Mouse (Mus musculus) cerebellum, adult 9-10 months (tissue): ENCODE measurements at regions not wholly inside any gene's neighbourhood (a gene's known extent, or its start where the extent isn't known, plus 50 kb on each side); places are given as distances from the start of the nearest gene placed in this dataset.

Experiments
- DNase-seq: peaks from one replicate; pipeline ENCODE4 v3.0.0; 2022

DNA sequence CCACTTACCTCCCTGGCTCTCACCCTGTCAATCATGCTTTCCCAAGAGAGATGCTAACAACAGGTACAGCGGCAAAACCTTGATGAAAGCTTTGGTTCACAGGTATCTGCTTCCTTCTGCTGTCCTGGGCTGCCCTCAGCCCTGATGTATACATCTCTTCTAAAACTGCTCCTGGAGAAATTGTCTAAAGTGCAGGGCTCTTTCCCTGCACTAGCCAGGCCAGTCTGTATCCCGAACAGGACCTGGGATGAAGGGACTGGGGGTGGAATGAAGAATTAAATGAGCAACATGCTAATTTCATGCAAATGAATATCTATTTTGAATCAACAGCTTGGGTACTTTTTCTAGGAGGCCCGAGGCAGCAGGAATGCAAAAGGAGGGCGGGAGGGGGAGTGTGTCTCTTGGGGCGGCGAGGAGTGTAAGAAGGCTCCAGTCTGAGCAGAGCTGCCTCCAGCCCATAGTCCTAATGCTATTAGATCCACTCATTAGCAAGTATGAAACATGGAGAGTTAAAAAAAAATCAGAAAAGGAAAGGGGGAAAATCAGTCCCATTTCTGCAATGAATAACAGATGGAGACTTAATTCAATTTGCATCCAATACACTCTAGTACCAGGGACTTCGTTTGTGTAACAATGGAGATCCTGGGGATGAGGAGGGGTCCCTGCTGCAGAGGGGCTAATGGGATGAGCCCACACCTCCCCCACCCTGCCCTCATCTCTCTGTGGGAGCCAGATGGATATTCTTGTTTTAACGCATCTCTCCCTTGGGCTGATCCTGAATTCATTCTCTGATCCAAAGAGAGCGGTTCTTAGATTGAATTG lies 137.0 kb upstream of the Ncam1 start:
- no peak for DNase-seq

DNA sequence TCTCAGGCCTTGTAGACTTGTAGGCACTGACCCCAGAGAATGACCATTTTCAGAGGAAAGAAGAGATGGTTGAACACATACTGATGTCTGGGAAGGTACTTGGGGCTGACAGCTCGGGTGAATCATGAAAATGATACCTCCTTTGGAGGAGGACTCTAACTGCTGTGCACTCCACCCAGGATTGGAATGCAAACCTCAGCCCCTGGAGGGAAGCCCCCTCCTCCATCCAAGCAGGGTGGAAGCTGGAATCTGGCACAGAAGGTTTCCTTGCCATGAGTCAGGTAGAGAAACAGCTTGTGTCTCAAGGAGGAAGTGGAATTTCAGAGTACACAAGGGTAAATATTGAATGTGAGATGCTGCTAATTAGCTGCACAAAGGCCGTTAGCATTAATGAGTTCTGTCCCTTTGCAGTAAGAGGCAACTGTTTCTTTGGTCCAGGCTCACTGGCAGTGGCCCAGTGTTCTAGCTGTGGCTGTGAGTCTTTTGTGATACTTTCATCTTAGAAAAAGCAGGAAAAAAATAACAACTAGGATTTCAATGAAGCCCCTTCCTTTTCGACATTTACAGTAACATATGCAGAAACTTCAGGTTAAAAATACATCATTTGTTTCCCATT lies 129.4 kb upstream of the Ncam1 start:
- DNase-seq = no peak

DNA sequence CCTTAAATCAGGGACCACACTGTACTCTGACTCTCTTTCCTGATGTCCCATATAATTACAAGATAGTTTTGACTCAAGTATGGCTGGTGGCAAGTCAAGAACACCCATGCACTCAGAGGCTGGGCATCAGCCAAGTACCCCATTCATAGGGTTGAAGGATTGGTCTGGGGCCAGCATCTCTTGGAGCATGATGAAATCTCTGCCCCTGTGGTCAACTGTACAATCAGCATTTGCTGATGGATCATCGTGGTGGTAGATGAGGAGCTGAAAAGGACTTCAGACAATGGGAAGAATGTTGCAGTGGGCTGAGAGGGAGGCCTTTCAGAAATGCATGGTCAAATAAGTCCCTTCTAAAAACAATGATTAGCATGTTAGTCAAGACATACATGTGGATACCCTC lies 128.6 kb upstream of the Ncam1 start:
- no peak for DNase-seq

DNA sequence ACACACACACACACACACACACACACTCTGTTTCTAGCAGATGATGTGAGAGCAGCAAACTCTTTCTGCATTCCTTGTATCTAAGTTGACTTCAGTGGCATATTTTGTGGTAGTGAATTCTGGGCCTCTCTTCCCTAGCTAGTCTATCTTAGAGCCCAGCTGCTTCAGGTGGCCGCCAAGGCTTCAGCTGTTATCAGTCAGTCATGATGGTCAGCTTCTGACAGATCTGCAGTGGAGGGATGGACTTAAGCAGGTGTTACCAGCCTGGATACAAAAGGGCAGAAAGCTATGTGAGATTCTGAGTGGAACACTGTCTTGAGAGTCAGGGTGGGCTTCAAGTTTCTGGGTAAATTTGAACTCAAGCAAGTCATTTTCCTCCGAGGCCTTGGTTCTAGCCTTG lies 127.1 kb upstream of the Ncam1 start:
- DNase-seq = no peak

DNA sequence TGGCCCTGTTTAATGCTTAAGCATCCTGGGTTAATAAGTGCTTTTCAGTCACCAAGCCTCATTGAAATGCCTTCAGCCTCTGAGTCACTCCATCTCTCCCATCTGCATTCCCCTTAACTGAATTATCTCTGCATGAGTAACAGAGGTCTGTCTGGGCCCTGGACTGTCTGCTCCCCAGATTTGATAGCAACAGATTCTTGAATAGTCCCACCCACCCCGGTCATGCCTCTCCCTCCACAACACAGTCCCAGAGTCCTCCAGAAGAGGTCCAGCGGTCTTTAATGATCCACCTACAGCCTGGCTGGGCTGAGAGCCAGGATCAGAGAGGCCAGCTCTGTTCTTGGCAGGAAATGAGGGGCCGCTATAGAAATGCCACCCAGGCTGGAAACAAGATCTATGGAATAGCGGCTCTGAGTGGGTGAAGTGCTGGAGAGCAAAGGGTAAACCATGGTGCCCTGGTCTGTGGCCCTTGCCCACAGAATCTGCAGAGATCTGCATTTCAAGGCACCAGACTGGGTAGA lies 125.3 kb upstream of the Ncam1 start:
- DNase-seq = no peak

DNA sequence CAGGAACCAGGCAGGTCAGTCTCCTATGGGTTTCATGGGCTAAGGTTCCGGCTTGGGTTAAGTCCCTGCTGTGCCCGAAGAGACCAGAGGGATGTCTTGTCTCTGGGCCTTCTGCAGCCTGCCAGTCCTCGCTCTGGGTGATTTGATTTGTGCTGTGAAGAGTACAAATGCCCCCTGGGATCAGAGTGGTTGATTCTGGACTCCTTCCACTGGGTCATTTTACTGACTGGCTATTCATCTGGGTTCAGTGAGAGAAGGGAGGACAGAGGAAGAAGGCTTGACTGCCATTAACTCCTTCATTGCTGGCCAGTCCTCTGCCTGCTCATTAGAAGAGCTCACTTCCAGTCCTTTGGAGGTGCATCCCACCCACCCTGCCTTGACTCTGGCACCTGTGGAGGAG lies 124.0 kb upstream of the Ncam1 start:
- peak; percentile 9 for DNase-seq

DNA sequence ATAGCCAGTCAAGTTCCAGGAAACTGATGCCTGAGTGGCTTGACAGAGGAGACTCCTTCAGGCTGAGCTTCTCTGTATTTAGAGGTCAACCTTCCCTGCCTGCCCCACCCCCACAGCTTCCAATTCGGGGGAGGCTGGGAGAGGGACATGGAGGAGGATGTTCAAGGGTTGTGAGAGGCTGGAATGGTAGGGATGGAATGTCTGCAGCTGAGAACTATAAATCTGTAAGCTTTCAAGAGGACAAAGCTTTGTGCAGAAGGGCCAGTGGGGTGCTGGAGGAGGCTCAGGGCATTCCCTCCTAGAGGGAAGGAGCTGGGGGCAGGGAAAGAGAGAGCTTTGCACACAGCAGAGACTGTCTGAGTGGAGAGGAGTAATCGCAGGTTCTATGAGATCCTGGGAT lies 123.4 kb upstream of the Ncam1 start:
- DNase-seq = no peak

DNA sequence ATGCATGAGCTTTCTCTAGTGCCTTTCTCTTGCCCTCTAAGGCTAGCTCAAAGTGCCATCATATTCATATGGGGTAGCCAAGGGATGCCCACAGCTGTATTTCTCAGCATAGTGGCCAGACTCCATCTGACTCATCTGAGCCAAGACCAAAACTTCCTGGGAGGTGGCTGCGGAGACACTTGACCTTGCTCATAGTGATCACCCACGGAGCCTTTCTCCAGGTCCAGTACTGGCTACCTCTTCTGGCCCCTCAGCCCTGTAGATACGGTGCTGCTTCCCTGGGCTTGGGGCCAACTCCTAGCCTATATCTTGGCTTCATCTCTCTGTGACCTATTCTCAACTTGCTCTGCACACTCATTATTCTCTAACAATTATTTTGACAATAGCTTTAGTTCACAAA lies 122.6 kb upstream of the Ncam1 start:
- DNase-seq = no peak

DNA sequence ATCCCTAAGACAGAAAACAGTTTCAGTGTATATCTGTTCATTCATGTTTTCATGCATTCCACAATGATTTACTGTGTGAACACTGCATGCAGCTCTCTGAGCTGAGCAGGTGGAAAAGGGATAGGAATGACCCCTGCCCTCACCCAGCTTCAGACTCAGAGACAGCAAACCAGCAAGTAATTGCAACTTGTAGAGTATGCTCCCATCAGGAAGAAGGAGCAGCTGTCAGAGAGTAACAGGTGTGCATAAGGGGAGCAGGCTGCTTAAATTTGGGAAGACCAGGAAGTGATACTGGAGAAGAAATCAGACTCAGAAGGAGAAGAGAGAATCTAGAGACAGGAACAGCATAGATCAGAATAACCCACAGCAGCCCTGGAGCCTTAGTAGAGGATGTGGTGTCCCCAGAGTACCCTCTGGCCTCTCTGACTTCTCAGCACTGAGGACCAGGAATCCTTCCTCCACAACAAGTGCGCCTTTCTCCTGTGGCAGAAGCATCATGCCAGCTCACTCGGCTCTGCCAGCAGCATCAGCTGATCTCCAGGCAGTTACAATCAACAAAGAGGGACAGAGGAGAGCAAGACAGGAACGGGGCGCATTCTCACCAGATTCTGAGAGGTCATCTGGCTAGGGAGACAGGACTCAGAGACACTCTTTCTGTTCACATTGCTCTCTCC lies 116.5 kb upstream of the Ncam1 start:
- peak; percentile 36 for DNase-seq

DNA sequence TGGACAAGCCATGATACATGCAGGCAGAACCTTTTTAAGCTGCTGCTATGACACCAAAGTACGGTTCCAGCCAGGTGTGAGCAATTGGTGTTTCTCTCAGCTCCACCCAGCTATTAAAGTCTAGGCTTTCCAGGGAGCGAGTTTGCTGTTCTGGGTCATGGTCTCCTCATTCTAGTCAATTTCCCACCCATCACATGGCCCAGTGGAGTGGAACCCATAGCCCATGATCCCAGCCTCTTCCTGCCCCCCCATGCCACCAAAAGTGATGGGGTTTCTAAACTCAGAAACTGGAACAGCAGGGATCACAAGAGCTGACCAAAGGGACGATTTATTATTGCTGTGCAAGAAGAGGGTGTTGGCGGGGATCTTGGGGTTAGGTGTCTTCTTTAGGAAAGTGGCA lies 115.0 kb upstream of the Ncam1 start:
- DNase-seq = no peak

DNA sequence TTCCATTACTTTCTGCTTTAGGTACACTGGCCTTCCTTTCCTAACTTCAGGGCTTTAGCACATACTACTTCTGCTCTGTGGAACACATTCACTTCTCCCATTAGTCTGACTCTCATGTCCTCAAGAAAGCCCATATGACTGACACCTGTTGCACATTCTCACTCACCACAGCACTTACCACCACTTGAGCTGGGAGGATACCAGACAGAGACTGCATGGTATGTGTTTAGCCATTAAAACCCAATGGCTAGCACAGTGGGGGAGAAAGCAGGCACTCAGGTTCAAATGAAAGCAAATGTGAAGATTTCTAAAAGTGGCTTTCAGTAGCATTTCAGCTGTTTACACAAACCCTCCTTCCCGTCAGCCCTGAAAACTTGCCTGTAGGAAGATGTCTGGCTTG lies 113.6 kb upstream of the Ncam1 start:
- DNase-seq = no peak

DNA sequence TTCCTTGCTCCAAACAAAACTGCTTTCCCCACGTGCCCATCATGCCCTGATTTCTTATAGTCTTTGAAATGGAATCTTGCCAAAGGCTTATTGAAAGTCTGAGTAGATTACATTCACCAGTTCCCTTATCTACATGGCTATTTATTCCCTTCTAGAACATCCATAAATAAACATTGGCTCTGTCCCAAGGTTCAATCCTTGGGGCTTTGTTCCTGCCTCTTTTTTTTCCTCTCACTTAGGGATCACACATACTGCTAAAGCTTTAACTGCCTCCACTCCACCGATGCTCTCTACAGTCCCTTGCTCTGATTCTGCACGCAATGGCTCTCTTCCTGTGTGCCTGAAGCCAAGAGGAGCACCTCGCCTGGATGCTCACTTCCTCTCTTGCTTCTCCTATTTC lies 107.6 kb upstream of the Ncam1 start:
- DNase-seq = peak; percentile 6

DNA sequence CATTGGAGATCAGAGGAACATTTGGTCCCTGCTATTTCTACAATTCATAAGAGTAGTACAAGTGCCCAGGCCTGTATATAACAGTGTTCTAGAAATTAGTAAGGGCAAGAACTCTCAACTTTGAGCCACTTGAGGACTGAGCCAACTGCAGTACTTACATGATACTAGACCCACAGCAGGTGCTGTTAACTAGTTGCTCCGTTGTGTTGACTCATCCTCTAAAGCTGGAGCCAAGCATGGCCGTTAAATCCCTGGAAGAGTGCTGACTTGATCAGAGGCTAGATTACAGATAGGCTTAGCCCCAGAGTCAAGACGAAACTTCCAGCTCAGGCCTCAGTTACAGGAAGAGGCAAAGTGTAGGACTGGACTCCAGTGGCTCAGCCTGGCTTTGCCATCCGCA lies 107.0 kb upstream of the Ncam1 start:
- DNase-seq = no peak

DNA sequence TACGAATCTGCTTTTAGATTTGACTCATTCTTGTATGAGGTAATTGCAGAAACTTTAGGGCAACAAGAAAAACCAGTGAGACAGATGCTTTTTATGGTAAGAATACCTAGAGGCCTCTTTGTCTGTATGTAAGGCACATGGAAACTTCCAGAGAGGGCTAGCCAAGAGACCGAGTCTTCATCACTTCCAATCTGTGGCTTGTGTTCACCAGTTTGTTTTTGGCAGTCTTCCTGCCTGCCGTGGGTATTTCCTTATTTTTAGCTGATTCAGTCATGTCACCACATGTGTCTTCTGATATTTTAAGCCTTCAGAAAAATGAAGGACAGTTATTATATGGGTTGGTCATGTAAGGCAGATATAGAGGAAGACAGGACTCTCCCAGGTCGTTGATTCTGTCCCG lies 100.2 kb upstream of the Ncam1 start:
- DNase-seq = no peak

DNA sequence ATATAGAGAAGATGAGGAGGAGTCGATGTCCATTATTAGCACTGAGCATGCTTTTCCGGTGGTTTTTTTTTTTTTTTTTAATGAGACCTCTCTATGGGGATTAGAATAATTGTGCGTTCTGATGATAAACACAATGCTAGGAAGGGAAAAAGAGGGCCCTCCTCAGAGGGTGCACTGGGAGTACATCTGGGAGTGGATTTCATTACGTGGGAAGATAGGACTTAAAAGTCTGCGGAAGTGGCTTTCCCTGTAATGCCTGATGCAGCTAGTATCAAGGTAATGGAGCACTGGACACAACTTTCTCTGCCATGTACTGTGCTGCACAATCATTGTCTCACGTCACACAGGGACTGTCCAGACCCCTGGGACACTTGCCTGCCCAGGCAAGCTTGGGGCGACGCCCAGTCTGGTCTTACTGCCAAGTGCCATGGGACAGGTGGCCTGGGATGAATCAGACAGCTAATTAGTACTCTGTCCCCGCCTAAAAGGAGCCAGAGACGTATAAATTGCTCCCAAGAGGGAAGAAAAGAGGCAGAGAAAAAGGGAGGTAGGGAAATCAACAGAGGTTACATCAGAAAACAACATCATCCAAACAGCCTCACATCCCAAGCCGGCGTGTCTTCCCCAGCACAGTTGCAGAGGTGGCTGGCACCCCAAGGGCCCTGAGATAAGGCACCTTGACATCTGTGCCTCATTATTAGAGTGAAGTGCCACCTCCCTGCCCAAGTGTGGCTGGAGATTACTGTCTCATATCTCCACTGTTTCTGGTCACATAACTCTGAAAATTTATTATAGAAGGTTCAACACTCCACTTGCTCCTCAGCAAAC lies 86.0 kb upstream of the Ncam1 start:
- peak; percentile 68 for DNase-seq

DNA sequence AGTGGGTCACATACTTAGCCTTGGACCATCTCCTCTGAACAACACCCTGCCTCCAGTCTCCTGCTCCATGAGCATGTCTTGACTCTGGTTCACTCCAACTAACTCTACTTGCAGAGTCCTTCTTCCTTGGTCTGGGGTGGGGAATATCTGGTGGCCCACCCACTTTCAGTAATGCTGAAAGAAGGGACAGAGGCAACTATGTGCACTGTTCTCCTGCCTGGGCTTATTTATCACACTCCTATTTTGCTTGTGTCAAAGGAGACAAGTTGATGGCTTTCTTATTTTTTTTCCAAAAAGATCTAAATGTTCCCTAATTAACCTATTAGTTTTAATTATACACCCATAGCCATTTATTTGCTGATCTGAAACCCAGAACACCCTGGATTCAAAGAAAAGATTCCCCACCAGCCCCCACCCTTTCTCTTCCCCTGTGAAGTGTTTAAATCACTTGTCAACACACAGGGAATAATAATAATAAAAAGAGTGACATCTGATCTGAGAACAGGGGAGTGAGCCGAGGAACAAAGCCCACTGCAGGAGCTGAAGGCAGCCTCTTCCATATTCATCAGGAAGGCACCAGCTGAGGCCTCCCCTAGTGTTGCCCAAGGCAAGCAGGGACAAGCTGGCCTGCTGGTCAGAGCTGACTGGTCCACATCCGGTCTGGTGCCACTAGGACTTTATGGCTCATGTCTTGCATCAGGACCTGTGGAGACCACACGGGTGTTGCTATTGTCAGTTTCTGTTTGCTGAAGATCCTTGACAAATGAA lies 80.8 kb upstream of the Ncam1 start:
- no peak for DNase-seq

DNA sequence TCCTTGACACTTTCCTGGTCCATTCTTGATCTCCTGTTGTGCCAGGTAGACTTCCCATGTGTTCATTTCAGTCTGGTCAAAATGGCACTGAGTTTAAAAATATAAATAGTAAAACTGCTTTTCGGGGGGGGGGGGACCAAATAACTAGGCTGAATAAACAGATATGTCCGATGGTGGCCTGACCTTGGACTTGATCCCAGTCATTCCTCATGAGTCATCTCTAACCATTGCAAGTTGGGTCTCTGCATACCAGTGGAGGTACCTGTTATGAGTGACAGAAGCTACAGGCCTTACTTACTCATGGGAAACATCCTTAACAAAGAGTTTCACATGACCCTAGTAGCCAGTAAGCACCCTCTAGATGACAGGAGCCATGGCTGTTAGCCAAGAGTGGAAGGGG lies 76.2 kb upstream of the Ncam1 start:
- DNase-seq = no peak

DNA sequence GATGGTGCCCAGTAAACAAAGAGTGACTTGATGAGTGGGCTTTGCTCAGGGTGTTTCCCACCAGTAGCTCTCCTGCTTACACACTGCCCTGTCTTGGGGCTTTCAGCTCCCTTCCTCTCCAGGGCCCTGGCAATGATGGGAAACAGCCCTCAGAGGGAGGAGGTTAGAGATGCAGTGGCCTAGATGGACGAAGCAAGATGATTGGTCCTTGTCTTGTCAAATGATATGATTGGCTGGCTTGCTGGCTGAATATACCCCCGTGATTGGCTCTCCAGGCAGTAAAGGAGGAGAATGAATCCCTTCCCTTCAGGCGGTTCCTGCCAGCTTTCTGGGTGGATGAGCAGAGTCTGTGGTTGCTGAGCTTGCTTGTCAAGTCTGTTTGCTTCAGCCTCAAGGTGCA lies 74.8 kb upstream of the Ncam1 start:
- peak; percentile 84 for DNase-seq

DNA sequence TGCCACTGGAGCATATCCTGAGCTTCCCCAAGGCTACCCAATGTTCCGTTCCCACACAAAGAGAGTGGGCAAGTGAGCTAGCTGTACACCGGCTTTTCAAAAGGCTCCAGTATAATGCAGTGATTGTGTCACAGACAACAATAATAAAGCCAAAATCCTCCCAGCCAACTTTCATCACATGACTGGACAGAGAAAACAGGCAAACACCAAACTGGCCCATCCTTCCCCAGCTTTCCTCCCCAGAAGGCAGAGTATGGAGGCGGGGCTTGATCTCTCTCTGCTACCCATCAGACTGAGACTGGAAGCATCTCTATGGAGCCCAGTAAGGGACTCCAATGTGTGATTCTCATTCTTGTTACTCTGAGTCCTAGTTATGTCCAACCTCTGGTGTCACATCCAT lies 52.8 kb upstream of the Ncam1 start:
- peak; percentile 27 for DNase-seq

DNA sequence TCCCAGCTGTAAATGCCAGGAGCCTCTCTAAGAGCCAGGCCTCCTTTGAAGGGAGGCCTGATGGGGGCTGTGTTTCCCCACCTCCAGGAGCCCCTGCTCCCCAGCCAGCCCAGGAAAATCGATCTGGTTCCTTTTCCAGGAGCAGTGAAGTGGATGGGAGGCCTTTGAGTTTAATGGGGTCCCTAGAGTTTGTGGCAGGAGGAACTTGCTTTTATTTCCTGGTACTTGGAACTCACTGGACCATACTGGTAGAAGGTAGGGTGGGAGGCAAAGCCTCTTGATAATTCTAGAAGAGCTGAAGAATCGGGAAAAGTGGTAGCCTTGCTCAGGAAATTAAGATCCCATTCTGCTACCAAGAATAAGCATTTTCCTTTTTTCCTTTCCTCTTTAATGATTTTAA lies 50.7 kb upstream of the Ncam1 start:
- DNase-seq = no peak

DNA sequence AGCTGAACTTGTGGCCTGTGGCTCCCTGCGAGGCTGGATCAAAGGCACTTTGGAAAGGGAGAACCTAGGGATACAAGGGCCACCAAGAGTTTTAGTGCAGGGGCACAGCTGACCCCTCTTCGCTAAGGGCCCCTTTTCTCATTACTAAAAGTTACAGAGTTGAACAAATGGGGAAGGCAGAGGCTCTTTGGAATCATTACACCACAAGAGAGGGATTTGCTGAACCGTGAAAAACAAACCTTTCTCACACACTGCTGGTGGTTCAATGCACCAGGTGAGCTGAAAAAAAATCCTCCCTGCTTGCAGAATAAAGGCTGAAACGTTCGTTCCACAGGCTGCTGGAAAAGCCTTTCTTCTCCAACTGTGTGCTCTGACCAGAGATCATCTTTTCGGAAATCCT lies 50.2 kb upstream of the Ncam1 start:
- DNase-seq = no peak
